Mouse (Mus musculus) embryonic fibroblast, embryonic 13.5 days (primary cell): ENCODE data around the gene Nags. TPM values are rescaled to one million over a fixed set of nuclear protein-coding genes. Genes with fewer than 3 reads are reported as not detected.

Experiments used
- H3K27ac ChIP-seq: 2 replicates; pipeline ENCODE4 v1.5.1; 2012; ENCODE audit warnings: low read length, control low read depth, inconsistent platforms; ENCODE audit not compliant: insufficient read depth
- H3K4me1 ChIP-seq: 2 replicates; pipeline ENCODE4 v1.6.1; 2011; ENCODE audit warnings: low read length; ENCODE audit not compliant: control insufficient read depth, insufficient read depth
- H3K4me3 ChIP-seq: 2 replicates; pipeline ENCODE4 v1.5.1; 2011; ENCODE audit warnings: mild to moderate bottlenecking, control low read depth, low read length; ENCODE audit not compliant: insufficient read depth
- CTCF ChIP-seq: IDR thresholded peaks from 2 replicates; pipeline ENCODE4 v1.5.1; 2011; ENCODE audit warnings: mild to moderate bottlenecking, control low read depth, low read length, moderate library complexity, borderline replicate concordance; ENCODE audit not compliant: insufficient read depth
- POLR2A ChIP-seq: IDR thresholded peaks from 2 replicates; pipeline ENCODE4 v1.6.1; 2011; ENCODE audit warnings: low read depth, mild to moderate bottlenecking, control low read depth, low read length, moderate library complexity
- polyA plus RNA-seq: library from polyadenylated mRNA; stranded (reverse); fragments of >200 nt; gene quantifications from 2 replicates; pipeline ENCODE4 v1.2.4, GENCODE M21; 2011; ENCODE audit warnings: low read depth; ENCODE audit not compliant: missing spikeins, insufficient read length

Nags gene
- polyA plus RNA-seq, 1 experiment = not detected

DNA sequence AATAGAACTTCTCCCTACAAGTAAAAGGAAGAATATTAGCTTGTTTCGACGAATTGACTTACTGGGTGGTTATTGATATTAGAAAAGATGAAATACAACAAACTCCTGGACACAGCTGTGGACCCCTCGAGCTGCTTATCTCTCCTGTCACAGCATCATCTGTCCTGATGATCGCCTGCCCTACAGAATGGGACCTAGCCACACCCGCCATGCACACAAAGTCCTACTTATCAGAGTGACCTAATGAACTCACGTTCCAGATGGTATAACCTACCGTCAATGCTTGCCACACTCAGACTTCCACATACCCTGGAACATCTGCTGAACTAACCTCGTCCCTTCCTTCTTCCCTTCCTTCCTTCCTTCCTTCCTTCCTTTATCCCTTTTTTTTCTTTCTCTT, 29.1 kb upstream of the Nags start:
- no peak overlapping the region for H3K4me3 ChIP-seq
- TF ChIP-seq POLR2A (no peak), CTCF (no peak)

DNA sequence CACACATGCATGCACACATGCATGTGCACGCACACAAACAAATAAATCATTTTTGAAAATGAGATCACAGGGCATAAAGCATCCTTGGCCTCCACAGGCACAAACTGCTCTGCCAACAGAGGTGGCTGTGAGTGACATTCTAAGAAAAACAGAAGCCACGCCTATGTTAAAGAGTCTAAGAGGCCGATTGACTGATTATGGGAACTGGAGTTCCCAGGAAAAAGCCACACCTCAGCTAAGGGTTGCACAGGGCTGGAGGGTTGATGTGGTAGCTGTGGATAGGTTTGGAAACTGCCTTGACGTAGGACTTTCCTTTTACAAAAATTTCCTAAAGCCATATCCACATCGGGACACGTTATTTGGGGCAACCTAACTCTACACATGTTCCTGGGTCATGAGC, 27.9 kb upstream of the Nags start:
- TF ChIP-seq CTCF (no peak), POLR2A (no peak)
- no peaks in the 10 kb centered on the region for H3K4me1 ChIP-seq
- no peak overlapping the region for H3K27ac ChIP-seq
- no peak overlapping the region for H3K4me3 ChIP-seq

More for the DNA sequence above, 29.1 kb upstream of the Nags start:
- H3K27ac ChIP-seq = no peak overlapping the region
- no peaks in the 10 kb centered on the region for H3K4me1 ChIP-seq

DNA sequence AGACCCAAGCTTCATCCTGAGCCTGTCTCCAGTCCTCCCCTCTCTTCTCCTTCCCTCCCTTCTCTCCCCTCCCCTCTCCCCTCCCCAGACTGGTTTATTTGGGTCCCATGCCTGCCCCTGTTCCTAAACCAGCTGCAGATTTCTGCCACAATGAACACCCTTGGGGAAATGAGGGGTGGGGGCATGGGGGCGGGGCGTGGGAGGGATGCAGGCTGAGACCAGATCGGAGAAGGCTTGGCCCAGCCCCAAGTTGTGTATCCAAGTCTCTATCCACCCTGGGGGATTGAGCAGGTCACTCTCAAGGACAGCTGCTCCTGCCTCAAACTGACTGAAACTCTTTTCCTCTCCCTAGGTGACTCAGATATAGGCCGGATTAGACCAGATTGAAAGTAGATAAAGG, 10.8 kb upstream of the Nags start:
- Histone ChIP-seq H3K4me3 (no peak overlapping the region), H3K4me1 (no peaks in the 10 kb centered on the region), H3K27ac (no peak overlapping the region)
- TF ChIP-seq CTCF (no peak), POLR2A (no peak)

DNA sequence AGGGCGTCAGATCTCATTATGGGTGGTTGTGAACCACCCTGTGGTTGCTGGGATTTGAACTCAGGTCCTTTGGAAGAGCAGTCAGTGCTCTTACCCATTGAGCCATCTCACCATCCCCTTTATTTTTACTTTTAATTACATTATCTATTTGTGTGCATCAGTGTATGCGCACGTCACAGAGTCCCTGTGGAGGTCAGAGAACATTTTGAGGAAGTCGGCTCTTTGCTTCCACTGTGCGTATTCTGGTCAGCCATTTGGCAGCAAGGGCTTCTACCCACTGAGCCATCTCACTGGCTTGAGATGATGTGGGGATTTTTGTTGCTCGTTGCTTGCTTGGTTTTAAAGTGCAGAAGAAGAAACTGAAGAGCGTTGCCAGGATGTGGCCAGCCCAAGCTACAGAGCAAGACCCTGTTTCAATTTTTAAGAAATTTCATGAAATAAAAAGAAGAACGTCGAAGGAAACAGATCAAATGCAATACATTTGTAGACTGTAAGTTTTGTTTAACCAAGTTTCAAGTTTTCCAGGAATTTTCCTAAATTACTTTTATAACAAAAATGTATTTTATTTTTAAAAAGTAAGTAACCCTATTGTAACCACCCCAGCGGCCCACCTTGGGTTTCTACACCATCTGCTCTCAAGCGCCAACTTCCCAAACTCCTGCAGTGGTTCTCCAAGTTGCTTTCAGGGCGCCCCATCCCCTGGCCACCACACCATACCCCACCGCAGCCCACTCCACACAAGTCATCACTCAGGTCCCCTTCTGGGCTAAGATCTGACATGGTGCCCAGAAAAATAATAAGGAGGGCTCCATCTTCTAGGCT, 7.5 kb upstream of the Nags start:
- TF ChIP-seq POLR2A = no peak
- no peak for TF ChIP-seq CTCF
- no peak overlapping the region for H3K4me3 ChIP-seq
- no peak overlapping the region for H3K27ac ChIP-seq
- no peaks in the 10 kb centered on the region for H3K4me1 ChIP-seq

DNA sequence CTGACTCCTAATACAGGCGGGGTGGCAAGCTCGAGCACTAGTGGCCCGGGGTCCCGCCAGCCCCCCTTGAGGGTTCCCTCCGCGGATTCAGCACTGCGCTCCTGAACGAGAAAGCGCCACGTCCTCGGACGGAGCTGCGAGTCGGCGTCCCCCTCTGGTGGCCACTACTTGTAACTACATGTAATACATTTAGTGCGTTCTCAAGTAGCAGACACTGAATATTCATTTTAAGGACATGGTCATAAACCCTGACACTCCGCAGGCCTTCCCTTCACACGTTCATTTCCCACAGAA, 6.9 kb upstream of the Nags start:
- H3K4me1 ChIP-seq = no peaks in the 10 kb centered on the region
- H3K4me3 ChIP-seq = no peak overlapping the region
- no peak for TF ChIP-seq POLR2A
- TF ChIP-seq CTCF = peak; percentile 96

DNA sequence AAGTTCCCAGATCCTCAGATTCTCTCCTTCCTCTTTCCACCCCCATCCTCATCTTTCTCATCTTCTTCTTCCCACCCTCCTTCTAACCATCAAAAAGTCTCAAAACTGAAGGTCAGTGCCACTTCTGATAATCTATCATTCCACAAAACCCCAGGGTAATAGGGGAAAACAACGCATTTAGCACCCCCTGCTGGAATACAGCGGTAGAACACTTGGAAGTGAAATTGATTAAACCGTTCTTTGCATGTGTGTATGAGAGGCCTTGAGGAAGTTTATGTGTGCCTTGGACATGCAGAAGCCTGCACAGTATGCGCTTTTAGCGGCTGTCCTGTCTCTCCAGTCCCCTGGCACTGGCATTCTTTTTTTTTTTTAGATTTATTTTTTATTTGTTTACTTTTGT, 4.8 kb upstream of the Nags start:
- Histone ChIP-seq H3K4me1 (no peaks in the 10 kb centered on the region), H3K4me3 (no peak overlapping the region), H3K27ac (no peak overlapping the region)
- TF ChIP-seq POLR2A (no peak), CTCF (no peak)

More for the DNA sequence above, 6.9 kb upstream of the Nags start:
- H3K27ac ChIP-seq = no peak overlapping the region

DNA sequence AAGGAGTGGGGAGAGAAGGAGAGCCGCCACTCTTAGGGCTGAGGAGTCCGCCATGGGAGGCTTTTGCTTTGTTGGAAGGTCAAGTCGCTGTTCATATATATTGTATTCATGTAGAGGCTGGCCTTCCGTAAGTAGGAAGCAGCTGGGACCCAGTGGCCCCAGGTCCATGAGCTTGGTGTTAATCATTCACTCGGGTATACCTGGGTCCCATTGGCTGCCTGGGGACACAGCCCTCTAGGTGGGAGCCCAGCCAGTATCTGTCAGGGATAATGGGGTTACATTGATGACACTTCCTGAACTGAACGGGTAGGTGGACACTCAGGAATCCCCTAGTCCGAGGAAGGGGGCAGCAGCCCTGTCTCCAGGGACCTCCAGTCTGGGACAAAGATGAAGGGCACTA, 3.0 kb upstream of the Nags start:
- Histone ChIP-seq H3K27ac (no peak overlapping the region), H3K4me1 (no peaks in the 10 kb centered on the region), H3K4me3 (no peak overlapping the region)
- TF ChIP-seq CTCF (no peak), POLR2A (no peak)

DNA sequence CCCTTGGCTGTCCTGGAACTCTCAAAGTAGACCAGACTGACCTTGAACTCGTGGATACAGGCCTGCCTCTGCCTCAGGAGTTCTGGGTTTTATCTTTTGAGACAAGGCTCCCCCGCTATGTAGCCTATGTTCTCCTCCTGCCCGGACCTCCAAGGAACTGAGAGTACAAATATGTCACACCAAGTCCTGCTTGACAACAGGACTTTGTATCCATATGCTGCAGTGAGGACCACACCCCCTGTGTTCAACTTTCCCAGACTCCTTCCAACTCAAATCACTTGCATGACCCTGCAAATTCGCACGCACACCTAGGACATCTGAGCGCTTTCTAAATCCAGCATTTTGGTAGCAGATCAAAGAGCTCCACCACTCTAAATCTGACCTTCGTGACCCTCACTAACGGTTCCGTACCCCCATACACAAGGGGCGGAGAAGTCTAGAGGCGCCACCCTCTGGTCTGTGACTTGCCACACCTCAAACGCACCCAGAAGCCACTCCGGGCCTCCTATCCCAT, 299 bp upstream of the Nags start:
- Histone ChIP-seq H3K4me3 (no peak overlapping the region), H3K27ac (no peak overlapping the region), H3K4me1 (no peaks in the 10 kb centered on the region)
- no peak for TF ChIP-seq CTCF

DNA sequence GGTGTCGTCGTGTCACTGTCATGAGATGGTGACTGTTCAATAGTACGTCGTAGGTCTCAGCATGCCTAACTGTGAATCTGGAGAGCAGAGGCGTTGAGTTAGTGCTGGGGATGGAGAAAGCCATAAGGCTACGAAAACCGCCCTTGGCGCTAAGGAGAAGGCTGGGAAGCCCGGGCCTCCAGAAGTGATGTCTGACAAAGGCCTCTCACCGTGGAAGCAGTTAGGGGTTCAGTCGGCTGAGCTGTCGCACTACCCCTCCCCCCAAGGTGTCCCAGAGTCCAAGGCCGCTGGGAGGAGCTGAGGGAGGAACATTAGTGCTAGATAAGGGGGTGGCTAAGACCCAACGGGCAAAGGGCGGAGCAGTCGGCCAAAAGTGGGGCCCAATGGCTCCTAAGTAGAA, 692 bp downstream of the Nags start:
- Histone ChIP-seq H3K4me1 (no peaks in the 10 kb centered on the region), H3K4me3 (no peak overlapping the region), H3K27ac (no peak overlapping the region)
- TF ChIP-seq CTCF (no peak), POLR2A (no peak)

DNA sequence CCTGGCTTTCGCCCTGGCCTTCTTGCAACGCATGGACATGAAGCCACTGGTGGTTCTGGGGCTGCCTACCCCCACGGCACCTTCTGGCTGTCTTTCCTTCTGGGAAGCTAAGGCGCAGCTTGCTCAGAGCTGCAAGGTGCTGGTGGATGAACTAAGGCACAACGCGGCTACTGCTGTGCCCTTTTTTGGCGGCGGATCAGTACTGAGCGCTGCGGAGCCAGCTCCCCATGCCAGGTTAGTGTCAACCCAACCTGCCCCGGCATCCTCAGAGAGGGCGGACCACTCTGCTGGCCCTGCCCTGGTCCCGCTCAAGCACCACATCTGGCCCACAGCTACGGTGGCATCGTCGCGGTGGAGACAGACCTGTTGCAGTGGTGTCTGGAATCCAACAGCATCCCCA, 1.2 kb downstream of the Nags start:
- no peak overlapping the region for H3K27ac ChIP-seq
- TF ChIP-seq CTCF = no peak
- TF ChIP-seq POLR2A = no peak
- no peak overlapping the region for H3K4me3 ChIP-seq
- no peaks in the 10 kb centered on the region for H3K4me1 ChIP-seq
